Mouse (Mus musculus) liver, postnatal 0 days (tissue): ENCODE results near the gene Sfswap.
"Not testable (repeated sequence)": the region's sequence is repeated elsewhere in the genome, so short reads cannot be mapped to it uniquely, and the experiment has no call there.

Source experiments
- CTCF ChIP-seq: sonication (generic); IDR thresholded peaks from 2 replicates; pipeline ENCODE4 v1.5.1; 2016; ENCODE audit warnings: antibody characterized with exemption, low read depth
- EP300 ChIP-seq: IDR thresholded peaks from 2 replicates; pipeline ENCODE4 v1.6.1; 2016; ENCODE audit warnings: antibody characterized with exemption, low read depth, mild to moderate bottlenecking

GRCm38 (mm10) chr5:129463648-129464047 is 37.4 kb upstream of the Sfswap start:
- TF ChIP-seq CTCF, EP300: not testable (repeated sequence)
